Mouse (Mus musculus) testis, postnatal 14 days (tissue): Measurements from ENCODE around the gene Mxra7.
"Not testable (repeated sequence)": the region's sequence is repeated elsewhere in the genome, so short reads cannot be mapped to it uniquely, and the experiment has no call there.

Experiments used
- DNase-seq: peaks from one replicate; pipeline ENCODE4 v3.0.0; 2021; ENCODE audit warnings: low spot score

The Mxra7 gene

GRCm38 (mm10) chr11:116827534-116828165 lies at the start of gene Mxra7:
Gene Mxra7, minus strand, starts transcription at chr11:116828046.
- DNase-seq, result peak; percentile 77

- no peak for DNase-seq
These were observed 46.1 kb upstream of the Mxra7 start for GRCm38 (mm10) chr11:116873987-116874386.

DNA sequence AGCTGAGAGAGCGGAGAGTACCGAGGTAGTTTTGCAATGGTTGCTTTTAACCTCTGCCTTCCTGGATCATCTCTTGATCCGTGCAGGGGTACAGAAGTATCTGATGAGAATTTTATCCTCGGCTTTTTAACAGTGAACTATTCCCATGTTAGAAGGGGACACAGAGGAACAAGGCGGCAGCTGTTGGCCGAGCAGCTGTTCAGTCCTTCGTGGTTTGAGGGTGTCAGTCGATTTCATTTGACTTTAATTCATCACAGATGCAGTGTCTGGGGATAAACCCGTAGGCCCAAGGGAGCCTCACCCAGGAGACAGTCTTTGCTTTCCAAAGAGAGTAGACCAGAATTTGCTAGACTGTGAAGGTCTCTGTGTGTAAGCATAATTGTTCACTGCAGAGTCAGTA lies 43.7 kb upstream of the Mxra7 start:
- DNase-seq, result no peak

GRCm38 (mm10) chr11:116869641-116870040 lies 41.8 kb upstream of the Mxra7 start:
- no peak for DNase-seq

GRCm38 (mm10) chr11:116869223-116869622 lies 41.4 kb upstream of the Mxra7 start:
- no peak for DNase-seq

GRCm38 (mm10) chr11:116868129-116868528 lies 40.3 kb upstream of the Mxra7 start:
- DNase-seq, result no peak

GRCm38 (mm10) chr11:116865945-116866585 lies 38.2 kb upstream of the Mxra7 start:
- no peak for DNase-seq

- DNase-seq, result no peak
These were observed 36.6 kb upstream of the Mxra7 start for GRCm38 (mm10) chr11:116864444-116864843.

DNA sequence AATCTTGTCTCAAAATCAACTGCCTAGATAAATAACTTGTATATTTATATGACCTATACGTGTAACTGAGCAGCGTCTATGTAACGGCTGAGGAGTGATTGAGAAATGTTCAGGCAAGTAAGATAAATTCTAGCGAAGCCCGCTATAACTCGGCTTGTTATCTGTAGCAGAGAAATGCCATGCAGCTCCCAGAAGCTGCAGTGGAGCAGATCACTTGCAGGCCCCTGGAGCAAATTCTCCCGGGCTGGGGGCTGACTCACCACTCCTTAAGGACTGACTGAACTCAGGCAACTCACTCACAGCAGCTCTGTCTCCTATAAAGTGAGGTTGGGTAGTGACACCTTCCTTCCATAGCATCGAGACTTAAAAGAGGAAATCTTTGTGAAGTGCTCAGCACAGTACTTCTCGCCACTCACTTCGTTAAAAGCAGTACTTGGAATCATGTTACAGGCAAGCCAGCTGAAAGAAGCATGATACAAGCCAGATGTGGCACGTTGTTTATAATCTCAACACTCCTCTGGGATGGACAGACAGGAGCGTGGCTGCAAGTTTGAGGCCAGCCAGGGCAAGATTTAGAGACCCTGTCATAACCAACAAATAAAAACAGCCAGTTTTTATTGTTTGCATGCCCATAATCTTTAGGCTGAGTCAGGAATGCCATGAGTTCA lies 29.5 kb upstream of the Mxra7 start:
- DNase-seq, result no peak

GRCm38 (mm10) chr11:116854279-116854678 lies 26.4 kb upstream of the Mxra7 start:
- DNase-seq, result no peak

DNA sequence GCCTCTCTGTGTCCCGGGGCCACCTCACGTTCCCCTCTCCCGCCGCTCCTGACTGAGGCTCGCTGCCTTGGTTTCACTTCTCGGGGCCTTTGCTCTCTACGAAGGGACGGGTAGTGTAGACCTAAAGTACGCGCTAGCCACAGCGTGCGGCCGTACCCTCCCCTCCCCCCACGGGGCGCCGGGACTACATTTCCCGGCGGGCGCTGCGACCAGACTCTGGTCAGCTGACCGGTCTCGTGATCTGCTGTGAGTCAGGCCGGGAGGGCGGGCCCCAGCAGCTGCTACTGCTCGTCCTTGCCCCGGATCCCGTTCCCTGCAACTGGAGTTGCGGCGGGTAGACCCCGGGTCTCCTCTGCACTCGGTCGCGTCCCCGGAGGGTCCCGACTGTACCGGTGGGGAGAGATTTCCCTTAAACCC lies 25.7 kb upstream of the Mxra7 start:
- peak; percentile 97 for DNase-seq

- peak; percentile 95 for DNase-seq
These were observed 25.2 kb upstream of the Mxra7 start, which contains the start of gene Srsf2 for GRCm38 (mm10) chr11:116852891-116853511. Gene Srsf2, minus strand, starts transcription at chr11:116853094.

DNA sequence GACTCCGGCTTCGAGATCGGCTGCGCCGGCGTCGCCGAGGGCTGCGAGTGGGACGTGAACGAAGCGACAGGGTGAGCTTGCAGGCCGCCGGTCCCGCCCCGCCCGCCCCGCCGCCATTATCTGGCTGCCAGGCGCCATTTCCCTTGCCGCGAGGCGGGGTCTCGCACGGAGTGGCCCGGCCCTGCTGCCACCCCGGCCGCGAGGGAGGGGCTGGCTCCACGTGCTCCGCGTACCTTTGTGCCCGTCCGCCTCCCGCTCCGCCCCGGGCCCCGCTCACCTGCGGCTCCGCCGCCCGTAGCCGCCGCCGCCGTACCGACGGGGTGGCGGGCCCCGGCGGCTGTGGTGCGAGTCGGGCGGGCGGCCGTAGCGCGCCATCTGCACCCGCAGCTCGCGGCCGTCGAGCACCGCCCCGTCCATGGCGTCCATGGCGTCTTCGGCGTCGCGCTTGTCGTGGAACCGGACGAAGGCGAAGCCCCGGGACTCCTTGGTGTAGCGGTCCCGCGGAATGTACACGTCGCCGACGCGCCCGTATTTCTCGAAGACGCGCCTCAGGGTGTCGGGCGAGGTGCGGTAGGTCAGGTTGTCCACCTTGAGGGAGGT lies 24.5 kb upstream of the Mxra7 start, which contains the start of gene Mfsd11:
Gene Mfsd11 (plus strand): TSS at position 150 of the 600 bp plus-strand sequence.
- peak; percentile 84 for DNase-seq

DNA sequence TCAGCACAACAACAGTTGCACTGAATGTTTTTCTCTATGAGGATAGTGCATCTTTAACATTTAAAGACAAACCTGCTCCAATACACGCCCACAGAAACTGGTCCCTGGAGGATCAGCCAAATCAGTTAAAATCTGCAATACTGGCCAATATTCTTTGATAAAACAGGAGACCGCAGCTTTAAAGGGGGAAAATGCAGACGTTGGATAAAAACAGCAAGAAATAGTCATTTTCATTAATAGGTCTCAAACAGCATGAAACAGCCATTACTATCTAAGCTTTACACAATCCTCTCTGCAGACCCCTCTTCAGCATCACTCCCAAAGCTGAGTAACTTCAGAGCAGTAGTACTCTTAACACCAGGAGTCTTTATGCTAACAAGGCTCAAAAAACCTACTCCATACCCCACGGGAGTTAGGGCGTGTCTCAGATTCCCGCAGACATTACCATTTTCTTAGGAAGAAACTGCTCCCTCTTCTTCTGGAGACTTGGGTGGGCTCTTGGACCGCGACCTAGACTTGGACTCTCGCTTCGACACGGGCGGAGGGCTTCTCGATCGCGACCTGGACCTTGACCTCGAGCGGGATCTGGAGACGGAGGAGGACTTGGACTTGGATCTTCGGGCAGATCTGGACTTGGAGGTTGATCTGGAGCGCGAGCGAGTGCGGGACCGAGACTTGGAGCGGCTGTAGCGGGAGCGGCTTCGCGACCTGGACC lies 23.9 kb upstream of the Mxra7 start:
- no peak for DNase-seq

DNA sequence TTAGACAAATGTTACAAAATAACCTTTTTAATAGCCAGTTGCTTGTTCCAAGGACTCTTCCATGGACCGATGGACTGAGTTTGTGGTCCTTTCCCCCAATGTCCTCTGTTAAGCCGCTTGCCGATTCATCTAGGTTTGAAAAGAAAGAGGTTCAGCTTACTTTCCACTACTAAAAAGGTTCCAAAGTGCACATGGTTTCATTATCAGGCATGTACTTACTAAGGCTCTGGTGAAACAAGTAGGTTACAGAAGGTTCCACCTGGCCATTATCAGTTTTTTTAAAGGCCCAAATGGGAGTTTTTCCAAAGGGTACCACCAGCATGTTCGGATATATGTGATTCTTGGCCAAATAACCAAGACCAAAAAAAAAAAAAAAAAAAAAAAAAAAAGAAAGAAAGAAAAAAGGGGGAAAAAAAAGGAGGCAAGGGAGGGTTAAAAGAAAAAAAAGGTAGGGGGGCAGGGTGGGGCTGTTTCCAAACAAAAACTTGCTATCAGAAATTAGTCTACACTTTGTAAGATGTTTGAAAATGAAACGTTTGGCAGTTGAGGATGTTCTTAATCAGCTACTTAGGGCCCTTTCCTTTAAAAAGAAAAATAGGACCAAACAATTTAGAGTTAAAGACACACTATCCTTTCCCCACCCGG lies 23.1 kb upstream of the Mxra7 start:
- DNase-seq, result no peak

DNA sequence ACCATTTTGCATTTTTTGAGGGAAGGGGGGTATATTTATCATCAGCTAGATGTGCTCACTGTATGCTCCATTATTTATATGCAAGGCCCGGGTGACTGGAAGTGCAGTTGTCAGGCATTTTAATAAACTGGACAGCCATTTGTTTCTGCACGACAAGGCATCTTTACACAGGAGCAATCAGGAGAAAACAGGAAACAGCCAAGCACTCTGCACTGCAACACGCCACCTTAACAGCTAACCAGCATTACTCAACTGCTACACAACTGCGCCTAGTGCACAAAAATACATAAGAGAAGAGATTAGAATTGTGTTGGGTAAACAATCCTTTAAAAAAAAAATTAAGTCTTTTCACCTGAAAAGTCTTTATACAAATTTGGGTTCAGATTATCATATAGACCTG lies 22.2 kb upstream of the Mxra7 start:
- DNase-seq, result no peak

GRCm38 (mm10) chr11:116849587-116849986 lies 21.7 kb upstream of the Mxra7 start:
- DNase-seq, result no peak

DNA sequence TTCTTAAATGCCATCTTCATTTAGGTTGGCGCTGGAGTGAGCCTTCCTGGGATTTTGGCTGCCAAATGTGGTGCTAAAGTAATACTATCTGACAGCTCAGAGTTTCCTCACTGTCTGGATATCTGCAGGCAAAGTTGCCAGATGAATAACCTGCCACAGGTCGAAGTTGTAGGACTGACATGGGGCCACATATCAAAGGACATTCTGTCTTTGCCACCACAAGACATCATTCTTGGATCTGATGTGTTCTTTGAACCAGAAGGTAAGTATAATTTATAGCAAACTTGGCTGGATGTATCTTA lies 21.0 kb upstream of the Mxra7 start:
- not testable (repeated sequence) for DNase-seq

- DNase-seq, result no peak
These were observed 20.4 kb upstream of the Mxra7 start for GRCm38 (mm10) chr11:116848086-116848876.
